Comparison of ENCODE assay signal across 17 mouse cellular contexts in genomic region chr14:14838109-14838508, GRCm38 (mm10). TPM values are rescaled to one million over a fixed set of nuclear protein-coding genes. Genes with fewer than 3 reads are reported as not detected.
DNase-seq lines count a peak whose midpoint lies in the region; ATAC-seq and TF ChIP-seq lines count a peak whose summit lies in the region.
"Had no signal": no experiment of that assay in that cellular context is flagged by ENCODE, and none has a peak within 500 bp of the region (broad histone marks: within the 10 kb centered on the region; RNA-seq: fewer than 3 reads in every experiment).

No protein-coding gene starts in this region.

- TF ChIP-seq EP300 in lung, postnatal 0 days (IDR thresholded peaks at IDR 0.05): no peak

- no peaks in the 10 kb centered on the region for H3K36me3 ChIP-seq in lung, postnatal 0 days (ENCODE audit: insufficient read depth, low read length)
- H3K36me3 ChIP-seq: neural tube, embryonic 13.5 days; stomach, embryonic 15.5 days had no signal

- no peak overlapping the region for H3K4me2 ChIP-seq in lung, postnatal 0 days (replicated peaks; ENCODE audit: low read depth, low read length)
- H3K4me2 ChIP-seq: liver, embryonic 11.5 days; neural tube, embryonic 13.5 days; stomach, embryonic 15.5 days had no signal

- TF ChIP-seq CTCF in lung, postnatal 0 days (IDR thresholded peaks at IDR 0.05): no peak
- TF ChIP-seq CTCF in cerebellum, adult 2 months (IDR thresholded peaks at IDR 0.05; ENCODE audit: borderline replicate concordance, insufficient read depth, low read depth, low read length): no peak

- no peaks in the 10 kb centered on the region for H3K4me1 ChIP-seq in lung, postnatal 0 days (ENCODE audit: insufficient read depth, low read depth, low read length)
- peaks cover 29% of the 10 kb centered on the region; the same call in 1 of the 2 replicates for H3K4me1 ChIP-seq in cerebellum, adult 2 months (ENCODE audit: control insufficient read depth, insufficient read depth, low read length)
- H3K4me1 ChIP-seq: neural tube, embryonic 13.5 days; stomach, embryonic 15.5 days had no signal

- no peak overlapping the region for H3K9ac ChIP-seq in lung, postnatal 0 days (replicated peaks; ENCODE audit: low read depth)
- H3K9ac ChIP-seq: neural tube, embryonic 13.5 days; stomach, embryonic 15.5 days had no signal

- H3K9me3 ChIP-seq in lung, postnatal 0 days (ENCODE audit: low read length): no peaks in the 10 kb centered on the region
- H3K9me3 ChIP-seq: neural tube, embryonic 13.5 days; stomach, embryonic 15.5 days had no signal

- no peaks in the 10 kb centered on the region for H3K27me3 ChIP-seq in lung, postnatal 0 days (replicated peaks; ENCODE audit: insufficient read depth, low read length)
- H3K27me3 ChIP-seq in cerebellum, adult 2 months (ENCODE audit: control insufficient read depth, insufficient read depth, low read length): no peaks in the 10 kb centered on the region
- H3K27me3 ChIP-seq: neural tube, embryonic 13.5 days; stomach, embryonic 15.5 days had no signal

- peak; percentile 78 for ATAC-seq in cerebellum, adult (ENCODE audit: insufficient number of reproducible peaks, low FRiP score, low TSS enrichment)
- ATAC-seq in lung, postnatal 0 days: no peak
- ATAC-seq: hindbrain, embryonic 16.5 days had no signal

- no peak overlapping the region for H3K4me3 ChIP-seq in lung, postnatal 0 days (ENCODE audit: low read depth, low read length)
- H3K4me3 ChIP-seq in cerebellum, adult 2 months (replicated peaks; ENCODE audit: insufficient read depth, low read depth, low read length): no peak overlapping the region
- H3K4me3 ChIP-seq: neural tube, embryonic 13.5 days; stomach, embryonic 15.5 days had no signal

- no peak for DNase-seq in cerebellum, postnatal 4 days (ENCODE audit: low spot score in 2 of 2)
- DNase-seq in lung, postnatal 25 days (ENCODE audit: low spot score): peak; percentile 30
- no peak for DNase-seq in lung, postnatal 0 days (ENCODE audit: low spot score)
- DNase-seq in cerebellum, adult 2 months: peak; percentile 60 to 85
- no peak for DNase-seq in frontal cortex, postnatal 36 days (ENCODE audit: low spot score in 2 of 2)
- no peak for DNase-seq in testis, postnatal 14 days (ENCODE audit: low spot score)
- DNase-seq: heart, postnatal 36 days; kidney, adult 11 months; kidney, postnatal 14 days; layer of hippocampus, postnatal 36 days; left cerebral cortex, postnatal 4 days; spleen, adult 18-20 months had no signal

- 25% methylated on average over 1 of the region's 1 CpGs for WGBS in lung, postnatal 0 days
- WGBS in cerebellum, adult 2 months: 0% methylated on average over 1 of the region's 1 CpGs

- no peak overlapping the region for H3K27ac ChIP-seq in lung, postnatal 0 days (ENCODE audit: low read length)
- 0 out of 2 replicates have a peak overlapping the region, but pooled peaks have one; percentile 19 for H3K27ac ChIP-seq in cerebellum, adult 2 months (ENCODE audit: insufficient read depth, low read length)
- H3K27ac ChIP-seq: neural tube, embryonic 13.5 days; stomach, embryonic 15.5 days had no signal

- TF ChIP-seq POLR2A in cerebellum, adult 2 months (IDR thresholded peaks at IDR 0.05; ENCODE audit: borderline replicate concordance, insufficient read depth, low read length): no peak

RNA-seq across cellular contexts. Expression of gene Nek10, which starts 34.9 kb away (rescaled TPM):
- polyA plus RNA-seq in lung, postnatal 0 days (2015; fragmentation: Nextera tagmentation; extraction: Ambion mirVana): 0.24 TPM in 2 replicates
- polyA plus RNA-seq in cerebellum, adult 2 months (2012; rRNA removed): 0.08 and 0.16 TPM in 2 replicates
- polyA plus RNA-seq: liver, embryonic 11.5 days had no signal

Comparison
In these comparisons a context has a peak if more than half of its experiments do, and no peak if none do; other contexts are left out.
1. DNase-seq: peak in lung, postnatal 25 days (single experiment) and cerebellum, adult 2 months (2 of 2); none in cerebellum, postnatal 4 days (0 of 2), lung, postnatal 0 days (single experiment), frontal cortex, postnatal 36 days (0 of 2) and testis, postnatal 14 days (single experiment).